Mouse (Mus musculus) kidney, adult 2 months (tissue): ENCODE results near the gene Znfx1.

Experiments used
- CTCF ChIP-seq: fragments of 200-500 bp; conservative IDR thresholded peaks from 2 replicates; pipeline ENCODE4 v1.5.1; 2011; ENCODE audit warnings: low read depth, mild to moderate bottlenecking, control low read depth, low read length, moderate library complexity, mixed read lengths; ENCODE audit not compliant: insufficient read depth, insufficient read length
- POLR2A ChIP-seq: fragments of 200-500 bp; IDR thresholded peaks from one replicate; pipeline ENCODE4 v1.6.1; 2011; ENCODE audit warnings: low read depth, low read length, control low read depth

DNA sequence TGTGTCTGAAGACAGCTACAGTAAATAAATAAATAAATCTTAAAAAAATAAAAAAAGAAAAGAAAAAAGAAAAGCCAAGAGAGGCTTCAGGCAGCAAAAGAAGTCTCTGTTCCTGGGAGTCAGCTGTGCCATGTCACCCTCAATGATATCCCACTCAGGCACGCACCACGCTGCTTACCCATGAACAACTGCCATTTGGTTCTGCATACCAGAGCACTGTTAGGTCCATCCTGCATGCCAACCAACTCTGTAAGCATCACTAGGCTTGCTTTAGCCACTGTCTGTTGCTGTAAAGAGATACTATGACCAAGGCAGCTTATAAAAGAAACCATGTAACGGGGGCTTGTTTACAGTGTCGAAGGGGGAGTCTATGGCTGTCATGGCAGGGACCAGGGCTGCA is 13.5 kb upstream of the Znfx1 start:
- no peak for TF ChIP-seq CTCF
- TF ChIP-seq POLR2A = no peak
